Mouse (Mus musculus) hindbrain, postnatal 0 days (tissue): ENCODE measurements at regions not wholly inside any gene's neighbourhood (a gene's known extent, or its start where the extent isn't known, plus 50 kb on each side); places are given as distances from the start of the nearest gene placed in this dataset.

ENCODE experiments used
- ATAC-seq: fragments of 200-750 bp; cut with Nextera tagmentation; 2 replicates; pipeline ENCODE4 v1.8.0; 2017; ENCODE audit warnings: mild to moderate bottlenecking, moderate TSS enrichment, moderate library complexity
- DNase-seq: peaks from one replicate; pipeline ENCODE4 v3.0.0-alpha.2; 2015; ENCODE audit warnings: low spot score
- H3K27ac ChIP-seq: fragments of 300-500 bp; sonication (generic); 2 replicates; pipeline ENCODE4 v1.5.1; 2014; ENCODE audit warnings: mild to moderate bottlenecking
- H3K27me3 ChIP-seq: fragments of 300-500 bp; sonication (generic); 2 replicates; pipeline ENCODE4 v1.6.1; 2014; ENCODE audit warnings: low read length, mixed read lengths; ENCODE audit not compliant: insufficient read depth
- H3K36me3 ChIP-seq: fragments of 300-500 bp; sonication (generic); 2 replicates; pipeline ENCODE4 v1.6.1; 2014; ENCODE audit warnings: low read length, mixed read lengths; ENCODE audit not compliant: insufficient read depth
- H3K4me1 ChIP-seq: fragments of 300-500 bp; sonication (generic); 2 replicates; pipeline ENCODE4 v1.6.1; 2014; ENCODE audit warnings: antibody characterized with exemption, low read length, mixed read lengths; ENCODE audit not compliant: insufficient read depth
- H3K4me2 ChIP-seq: fragments of 300-500 bp; sonication (generic); 2 replicates; pipeline ENCODE4 v1.6.1; 2014; ENCODE audit warnings: low read depth, mild to moderate bottlenecking, low read length, moderate library complexity, mixed read lengths
- H3K4me3 ChIP-seq: fragments of 300-500 bp; sonication (generic); 2 replicates; pipeline ENCODE4 v1.5.1; 2014; ENCODE audit warnings: low read length
- H3K9ac ChIP-seq: fragments of 300-500 bp; sonication (generic); replicated peaks from 2 replicates; pipeline ENCODE4 v1.6.1; 2014; ENCODE audit warnings: mild to moderate bottlenecking, low read length, moderate library complexity, mixed read lengths
- H3K9me3 ChIP-seq: fragments of 300-500 bp; sonication (generic); 2 replicates; pipeline ENCODE4 v1.6.1; 2016; ENCODE audit warnings: low read length, mixed read lengths
- CTCF ChIP-seq: IDR thresholded peaks from 2 replicates; pipeline ENCODE4 v1.5.1; 2016; ENCODE audit warnings: antibody characterized with exemption, control low read depth, low read depth
- WGBS: fragments of 180-500 bp; shearing (Covaris S2); extraction: QIAGEN DNeasy Blood & Tissue Kit; methylation state at CpG from one replicate; pipeline ENCODE4 v1.1.7; 2014; 5-methylcytosine and 5-hydroxymethylcytosine counted together

DNA sequence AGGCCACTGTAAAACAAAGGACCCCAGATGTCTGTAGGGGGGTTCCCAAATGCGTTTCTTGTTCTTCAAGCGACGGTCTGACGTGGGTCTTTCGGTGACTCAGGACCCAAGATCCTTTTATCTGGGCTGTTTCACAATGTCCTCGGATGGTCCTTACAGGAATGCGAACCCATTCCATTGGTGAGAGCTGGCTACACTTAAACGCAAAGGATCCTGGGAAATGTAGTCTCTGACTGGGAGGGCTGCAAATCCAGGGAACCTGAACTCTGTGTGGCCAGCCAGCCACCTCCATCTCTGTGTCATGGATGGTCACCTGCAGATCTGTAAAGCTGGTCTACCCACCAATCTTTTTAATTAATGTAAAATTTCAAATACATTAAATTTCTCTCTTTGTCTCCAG is 156.5 kb upstream of the Igsf21 start:
- Histone ChIP-seq H3K4me1 (no peaks in the 10 kb centered on the region), H3K27ac (no peak overlapping the region), H3K9me3 (no peaks in the 10 kb centered on the region), H3K36me3 (no peaks in the 10 kb centered on the region), H3K27me3 (no peaks in the 10 kb centered on the region), H3K9ac (no peak overlapping the region), H3K4me2 (no peak overlapping the region), H3K4me3 (no peak overlapping the region)
- 45% methylated on average over 8 of the region's 8 CpGs for WGBS
- DNase-seq (no peak), ATAC-seq (no peak)
- TF ChIP-seq CTCF: no peak

DNA sequence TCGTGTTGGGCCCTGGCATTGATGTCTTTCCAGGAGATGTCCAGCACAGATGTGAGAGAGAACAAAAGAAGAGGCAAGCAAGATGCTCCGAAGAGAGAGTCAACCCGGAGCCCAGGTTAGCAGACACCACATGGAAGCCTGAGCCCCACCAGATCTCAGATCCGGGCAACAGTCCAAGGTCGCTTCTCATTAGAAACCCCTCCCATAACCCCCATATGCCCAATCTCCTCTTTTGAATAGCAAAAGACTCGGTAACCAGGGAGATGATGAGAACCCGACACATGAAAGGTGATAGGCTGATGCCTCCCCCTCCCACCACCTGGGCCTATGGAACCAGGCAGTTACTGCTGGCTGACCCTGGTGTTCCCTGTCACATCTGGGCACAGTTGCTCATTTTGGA is 155.7 kb upstream of the Igsf21 start:
- TF ChIP-seq CTCF: no peak
- Histone ChIP-seq H3K4me3 (no peak overlapping the region), H3K27ac (no peak overlapping the region; the same call in 1 of the 2 replicates), H3K27me3 (no peaks in the 10 kb centered on the region), H3K9me3 (no peaks in the 10 kb centered on the region), H3K36me3 (no peaks in the 10 kb centered on the region), H3K4me2 (no peak overlapping the region), H3K9ac (no peak overlapping the region), H3K4me1 (no peaks in the 10 kb centered on the region)
- peak; percentile 68 for DNase-seq
- ATAC-seq: 0 out of 2 replicates have a peak, but pooled peaks have one; percentile 24
- 38% methylated on average over 7 of the region's 7 CpGs for WGBS

DNA sequence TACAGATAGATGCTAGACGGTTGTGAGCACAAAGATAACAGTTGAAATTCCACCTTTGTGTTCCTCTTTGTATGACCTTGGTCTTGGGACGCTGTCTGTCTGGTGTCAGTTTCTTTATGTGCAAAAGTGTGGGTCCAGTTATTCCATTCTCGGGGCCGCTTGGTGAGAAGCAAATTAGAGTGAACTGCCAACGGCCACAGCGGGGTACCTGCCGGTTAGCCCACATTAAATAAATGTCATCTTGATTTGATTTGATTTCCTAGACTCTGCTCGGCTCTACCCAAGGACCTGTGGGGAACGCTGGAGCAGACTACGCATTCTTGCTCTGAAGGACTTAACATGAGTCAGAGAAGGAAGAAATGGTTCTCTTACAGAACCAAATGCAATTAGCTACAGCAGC is 155.0 kb upstream of the Igsf21 start:
- Histone ChIP-seq H3K4me2 (no peak overlapping the region), H3K36me3 (no peaks in the 10 kb centered on the region), H3K27me3 (no peaks in the 10 kb centered on the region), H3K9me3 (no peaks in the 10 kb centered on the region), H3K27ac (peak overlapping the region; percentile 8; the same call in 1 of the 2 replicates), H3K4me1 (no peaks in the 10 kb centered on the region), H3K9ac (no peak overlapping the region), H3K4me3 (no peak overlapping the region)
- no peak for TF ChIP-seq CTCF
- no peak for DNase-seq
- 58% methylated on average over 10 of the region's 10 CpGs for WGBS
- ATAC-seq: no peak

DNA sequence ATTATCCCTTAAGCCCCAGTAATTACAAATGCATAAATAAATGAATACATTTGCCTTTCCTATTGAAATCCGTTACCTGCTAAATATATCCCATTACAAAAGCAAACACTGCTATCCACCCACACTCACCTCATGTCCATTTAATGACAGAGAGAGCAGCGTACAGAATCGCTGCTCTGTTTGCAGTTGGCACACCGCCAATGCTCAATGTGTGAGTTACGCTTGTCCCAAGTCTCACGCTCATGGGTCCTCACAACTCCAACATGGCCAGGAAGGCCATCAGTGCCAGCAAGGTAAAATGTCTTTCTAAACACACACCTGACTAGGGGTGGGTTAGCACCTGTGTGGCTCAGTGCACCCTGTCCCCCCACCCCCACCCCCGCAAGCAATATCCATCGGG is 150.0 kb upstream of the Igsf21 start:
- Histone ChIP-seq H3K27me3 (no peaks in the 10 kb centered on the region), H3K36me3 (no peaks in the 10 kb centered on the region), H3K4me2 (no peak overlapping the region), H3K4me1 (no peaks in the 10 kb centered on the region), H3K9ac (no peak overlapping the region), H3K4me3 (no peak overlapping the region), H3K9me3 (no peaks in the 10 kb centered on the region), H3K27ac (no peak overlapping the region)
- ATAC-seq: no peak
- DNase-seq: peak; percentile 53
- WGBS: 50% methylated on average over 8 of the region's 8 CpGs
- TF ChIP-seq CTCF: no peak

DNA sequence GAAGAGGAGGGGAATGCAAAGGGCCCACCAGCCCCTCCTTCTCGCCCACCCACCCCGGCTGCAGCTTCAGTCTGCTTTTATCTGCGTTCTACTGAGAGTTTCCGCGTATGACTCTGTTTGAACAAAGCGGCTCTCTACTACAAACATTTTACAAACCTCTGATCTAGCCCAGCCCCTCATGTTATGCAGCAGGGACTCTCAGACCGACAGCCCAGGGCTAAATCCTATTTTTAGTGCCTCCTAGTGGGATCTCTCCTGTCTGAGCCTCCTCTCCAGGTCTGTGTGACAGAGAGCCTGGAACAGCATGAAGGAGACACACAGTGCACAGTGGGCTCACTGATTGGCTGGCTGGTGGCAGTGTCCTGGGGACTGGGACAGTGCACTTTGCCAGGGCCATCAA is 145.7 kb upstream of the Igsf21 start:
- 45% methylated on average over 7 of the region's 7 CpGs for WGBS
- Histone ChIP-seq H3K9me3 (no peaks in the 10 kb centered on the region), H3K27ac (no peak overlapping the region), H3K4me1 (no peaks in the 10 kb centered on the region), H3K4me2 (no peak overlapping the region), H3K27me3 (no peaks in the 10 kb centered on the region), H3K36me3 (no peaks in the 10 kb centered on the region), H3K4me3 (no peak overlapping the region), H3K9ac (no peak overlapping the region)
- DNase-seq (no peak), ATAC-seq (no peak)
- no peak for TF ChIP-seq CTCF

DNA sequence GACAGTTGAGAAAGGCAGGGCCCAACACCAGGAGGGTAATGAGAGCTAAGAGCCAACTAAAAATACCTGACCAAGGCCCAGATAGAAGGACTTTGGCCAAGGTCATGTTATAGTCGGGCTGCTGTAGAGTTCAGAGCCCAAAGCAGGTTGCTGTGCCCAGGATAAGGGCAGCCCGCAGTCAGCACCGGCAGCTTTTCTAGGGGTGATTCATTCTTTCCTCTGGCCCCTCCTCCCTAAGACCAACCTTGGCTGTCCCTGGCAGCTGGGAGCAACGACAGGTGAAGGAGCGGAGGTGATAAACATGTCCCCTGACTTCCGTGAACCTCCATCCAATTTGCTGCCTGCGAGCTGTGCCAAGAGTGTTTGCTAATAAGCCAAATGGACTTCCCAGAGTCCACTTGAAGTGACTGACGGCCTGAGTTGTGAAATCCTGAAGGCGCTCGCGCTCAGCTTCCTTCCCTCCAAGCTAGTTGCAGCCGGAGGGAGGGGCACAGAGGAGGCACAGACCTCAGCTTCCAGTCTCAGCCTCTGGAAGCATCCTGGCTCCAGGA is 144.2 kb upstream of the Igsf21 start:
- Histone ChIP-seq H3K9ac (no peak overlapping the region), H3K4me1 (no peaks in the 10 kb centered on the region), H3K9me3 (no peaks in the 10 kb centered on the region), H3K4me3 (no peak overlapping the region), H3K36me3 (no peaks in the 10 kb centered on the region), H3K27ac (no peak overlapping the region), H3K27me3 (no peaks in the 10 kb centered on the region), H3K4me2 (no peak overlapping the region)
- TF ChIP-seq CTCF: no peak
- WGBS: 70% methylated on average over 12 of the region's 12 CpGs
- ATAC-seq: no peak
- no peak for DNase-seq

DNA sequence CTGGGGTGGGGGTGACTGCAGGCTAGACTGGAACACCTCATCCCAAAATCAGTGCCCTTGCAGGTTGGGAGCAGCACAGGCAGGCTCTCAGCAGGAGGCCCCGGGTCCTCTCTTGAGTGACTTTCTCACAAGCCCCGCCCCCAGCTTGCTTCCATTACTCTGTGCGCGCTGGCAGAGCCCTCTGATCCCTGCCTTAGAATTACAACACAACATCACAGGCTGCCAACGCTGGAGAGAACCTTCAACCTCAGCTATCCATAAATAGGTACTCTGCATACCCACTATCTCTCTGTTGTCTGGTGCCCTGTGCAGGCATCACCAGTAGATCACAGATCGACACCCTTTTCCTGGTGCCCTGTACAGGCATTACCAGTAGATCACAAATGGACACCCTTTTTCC is 139.1 kb upstream of the Igsf21 start:
- no peak for TF ChIP-seq CTCF
- DNase-seq: no peak
- H3K4me3 ChIP-seq: no peak overlapping the region
- no peak overlapping the region for H3K4me2 ChIP-seq
- H3K4me1 ChIP-seq: no peaks in the 10 kb centered on the region; the same call in 1 of the 2 replicates
- H3K36me3 ChIP-seq: no peaks in the 10 kb centered on the region
- WGBS: 57% methylated on average over 6 of the region's 6 CpGs
- no peaks in the 10 kb centered on the region for H3K27me3 ChIP-seq
- H3K27ac ChIP-seq: no peak overlapping the region
- H3K9me3 ChIP-seq: no peaks in the 10 kb centered on the region
- no peak for ATAC-seq
- no peak overlapping the region for H3K9ac ChIP-seq
